Mouse (Mus musculus) activated CD4-positive, CD25-positive, alpha-beta regulatory T cell (primary cell): ENCODE results near the gene Olfr881. TPM values are rescaled to one million over a fixed set of nuclear protein-coding genes. Genes with fewer than 3 reads are reported as not detected.

Experiments used
- polyA plus RNA-seq, 2 experiments: library from polyadenylated mRNA; unstranded; fragments of 100-300 nt; shearing (Covaris generic); gene quantifications; one replicate each; pipeline ENCODE4 v1.2.1; 2017

Gene Olfr881
- polyA plus RNA-seq = under 1 TPM in 1 of 2 experiments, not detected in 1; 0.26 TPM

GRCm38 (mm10) chr9:37991525-37991924 is at the start of gene Olfr881:
Gene Olfr881, plus strand, starts transcription at chr9:37991825.

GRCm38 (mm10) chr9:38025508-38025907 is 33.9 kb downstream of the Olfr881 start, which contains the start of gene Olfr883:
Gene Olfr883, plus strand, starts transcription at chr9:38025808.

Other genes starting within 250 kb of the Olfr881 start
- under 1 TPM in 1 of 2 experiments, not detected in 1; 0.18 TPM for gene Olfr874, start 246.7 kb upstream of the Olfr881 start, polyA plus RNA-seq
- under 1 TPM in 1 of 2 experiments, not detected in 1; 0.10 TPM for gene Olfr875, start 220.0 kb upstream of the Olfr881 start, polyA plus RNA-seq
- gene Olfr876, start 188.8 kb upstream of the Olfr881 start, polyA plus RNA-seq = under 1 TPM; 0.07 to 0.32 TPM
- gene Olfr877, start 137.6 kb upstream of the Olfr881 start, polyA plus RNA-seq = under 1 TPM in 1 of 2 experiments, not detected in 1; 0.16 TPM
- not detected for gene Olfr145, start 95.1 kb upstream of the Olfr881 start, polyA plus RNA-seq
- gene Olfr878, start 74.0 kb upstream of the Olfr881 start, polyA plus RNA-seq = under 1 TPM in 1 of 2 experiments, not detected in 1; 0.12 TPM
- gene Olfr883, start 34.0 kb downstream of the Olfr881 start, polyA plus RNA-seq = not detected
- gene Olfr884, start 54.7 kb downstream of the Olfr881 start, polyA plus RNA-seq = not detected
- gene Olfr885, start 69.5 kb downstream of the Olfr881 start, polyA plus RNA-seq = not detected
- under 1 TPM in 1 of 2 experiments, not detected in 1; 0.34 TPM for gene Olfr887, start 92.2 kb downstream of the Olfr881 start, polyA plus RNA-seq
- not detected for gene Olfr888, start 116.3 kb downstream of the Olfr881 start, polyA plus RNA-seq
- under 1 TPM; 0.02 to 0.05 TPM for gene Olfr889, start 123.4 kb downstream of the Olfr881 start, polyA plus RNA-seq
- gene Olfr890, start 150.7 kb downstream of the Olfr881 start, polyA plus RNA-seq = under 1 TPM in 1 of 2 experiments, not detected in 1; 0.25 TPM
- gene Olfr891, start 189.0 kb downstream of the Olfr881 start, polyA plus RNA-seq = not detected
- gene Olfr893, start 216.5 kb downstream of the Olfr881 start, polyA plus RNA-seq = not detected
- not detected for gene Olfr894, start 226.2 kb downstream of the Olfr881 start, polyA plus RNA-seq